Mouse (Mus musculus): Measurements from ENCODE around the gene Fosl1.

The Fosl1 gene

DNA sequence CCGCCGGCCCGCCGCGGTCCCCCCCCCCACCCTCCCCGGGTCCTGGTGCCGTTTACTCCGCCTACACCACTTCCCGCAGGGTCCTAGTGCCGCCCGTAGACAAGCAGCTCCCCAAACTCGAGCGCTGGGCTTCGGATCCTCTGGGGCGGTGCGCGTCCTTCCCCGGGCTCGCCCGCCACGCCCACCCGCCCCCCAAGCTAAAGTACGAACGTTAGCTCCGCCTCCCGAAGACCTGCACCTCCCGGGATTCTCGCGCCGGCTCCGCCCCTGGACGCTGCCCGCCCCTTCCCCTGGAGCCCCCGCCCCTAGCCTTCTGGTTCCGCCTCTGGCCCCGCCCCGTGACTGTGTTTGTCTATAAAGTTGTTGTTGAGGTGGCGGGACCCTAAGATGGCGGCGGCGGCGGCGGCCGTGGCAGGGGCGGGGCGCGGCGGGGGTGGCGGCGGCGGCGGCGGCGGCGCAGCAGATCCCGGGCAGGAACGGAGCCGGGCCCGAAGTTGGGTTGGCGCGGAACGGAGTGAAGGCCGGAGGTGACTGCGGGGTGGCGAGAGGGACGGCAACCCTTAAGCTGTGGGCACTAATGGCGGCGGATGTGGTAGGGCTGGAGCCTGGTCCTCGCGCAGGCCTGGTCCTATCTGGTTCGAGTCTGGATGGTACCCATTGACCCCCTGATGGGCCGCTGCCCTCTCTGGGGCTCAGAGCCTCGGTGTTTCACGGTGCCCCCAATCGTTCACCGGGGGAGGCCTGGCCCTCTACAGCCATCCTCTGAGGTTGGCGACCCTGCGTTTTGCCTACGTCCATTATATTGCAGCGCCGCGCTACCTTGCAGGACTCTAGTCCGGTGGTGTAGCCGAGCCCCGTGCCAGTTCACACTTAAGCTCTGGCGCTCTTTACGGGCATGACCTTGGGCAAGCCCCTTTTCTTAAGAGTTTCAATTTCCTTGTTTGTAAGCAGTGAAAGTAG is 22.3 kb upstream of the Fosl1 start, which contains the start of the genes Drap1 and AI837181:
TSS of gene Drap1 (minus strand) at position 198 of the 960 bp plus-strand sequence.
TSS of gene AI837181 (plus strand) at position 363 of the 960 bp plus-strand sequence.
- peak; percentile 98 for DNase-seq (ENCODE audit: low read depth, low spot score)

DNA sequence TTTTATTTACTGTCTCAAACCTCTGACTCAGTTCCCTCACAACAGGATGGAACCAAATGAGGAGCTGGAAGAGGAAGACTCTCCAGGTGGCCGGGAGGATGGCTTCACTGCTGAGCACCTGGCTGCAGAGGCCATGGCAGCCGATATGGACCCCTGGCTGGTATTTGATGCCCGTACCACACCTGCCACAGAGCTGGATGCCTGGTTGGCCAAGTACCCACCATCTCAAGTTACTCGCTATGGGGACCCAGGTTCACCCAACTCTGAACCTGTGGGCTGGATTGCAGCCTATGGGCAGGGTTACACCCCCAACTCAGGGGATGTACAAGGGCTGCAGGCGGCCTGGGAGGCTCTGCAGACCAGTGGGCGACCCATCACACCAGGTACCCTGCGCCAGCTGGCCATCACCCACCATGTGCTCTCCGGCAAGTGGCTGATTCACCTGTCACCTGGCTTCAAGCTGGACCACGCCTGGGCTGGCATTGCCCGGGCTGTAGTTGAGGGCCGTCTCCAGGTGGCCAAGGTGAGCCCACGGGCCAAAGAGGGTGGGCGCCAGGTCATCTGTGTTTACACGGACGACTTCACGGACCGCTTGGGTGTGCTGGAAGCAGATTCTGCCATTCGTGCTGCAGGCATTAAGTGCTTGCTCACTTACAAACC is 21.3 kb upstream of the Fosl1 start:
- DNase-seq (ENCODE audit: low read depth, low spot score): no peak

DNA sequence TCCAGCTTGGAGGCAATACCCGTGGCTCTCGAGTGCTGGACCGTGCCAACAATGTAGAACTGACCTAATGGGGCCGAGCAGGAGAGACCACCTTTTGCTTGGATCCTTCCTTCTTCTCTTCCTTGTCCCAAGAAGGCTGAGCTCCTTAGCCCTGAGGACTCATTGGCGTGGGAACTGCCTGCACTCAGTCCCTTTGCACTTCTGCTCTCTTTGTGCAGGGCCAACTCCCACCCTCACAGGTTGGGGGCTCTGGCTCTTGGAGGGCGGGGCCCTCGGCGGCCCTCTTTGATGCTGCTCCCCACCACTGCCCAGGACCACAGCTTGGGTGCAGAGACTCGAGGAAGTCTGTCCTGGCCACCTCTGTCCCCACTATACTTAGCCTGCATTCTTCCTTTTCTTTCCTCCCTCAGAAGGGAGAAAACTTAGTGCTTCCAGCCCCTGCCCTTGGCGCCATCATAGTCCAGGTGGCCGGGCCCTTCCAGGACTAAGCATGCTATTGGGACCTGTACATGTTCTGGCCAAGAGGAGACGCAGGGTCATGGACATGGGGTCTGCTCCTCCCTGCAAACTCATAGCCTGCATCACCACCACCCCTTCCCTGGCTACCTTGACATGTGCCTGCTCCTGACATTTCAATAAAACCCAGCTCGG is 20.6 kb upstream of the Fosl1 start:
- DNase-seq (ENCODE audit: low read depth, low spot score): no peak

- DNase-seq (ENCODE audit: low read depth, low spot score): no peak
Measured at GRCm38 (mm10) chr19:5428083-5428482, 19.3 kb upstream of the Fosl1 start.

- no peak for DNase-seq (ENCODE audit: low read depth, low spot score)
Measured at GRCm38 (mm10) chr19:5429219-5429618, 18.1 kb upstream of the Fosl1 start.

DNA sequence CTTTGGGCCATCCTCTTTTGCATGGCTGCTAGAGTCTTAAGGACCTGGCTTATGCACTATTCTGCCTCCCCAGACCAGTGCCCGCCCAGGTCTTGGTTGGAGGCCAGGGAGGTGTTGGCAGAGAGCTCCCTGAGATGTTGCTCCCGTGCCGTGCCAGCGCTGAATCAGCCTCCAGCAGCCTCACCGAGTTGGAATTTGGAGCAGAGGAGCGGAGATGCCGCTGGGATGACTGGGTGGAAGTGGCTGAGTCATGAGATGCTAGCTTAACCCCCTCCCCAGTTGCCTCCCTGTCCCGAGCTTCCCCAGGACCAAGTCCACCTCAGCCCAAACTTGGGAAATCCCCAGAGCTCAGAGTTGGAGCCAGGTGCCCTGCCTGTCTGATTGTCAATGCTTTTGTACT is 17.5 kb upstream of the Fosl1 start:
- no peak for DNase-seq (ENCODE audit: low read depth, low spot score)

DNA sequence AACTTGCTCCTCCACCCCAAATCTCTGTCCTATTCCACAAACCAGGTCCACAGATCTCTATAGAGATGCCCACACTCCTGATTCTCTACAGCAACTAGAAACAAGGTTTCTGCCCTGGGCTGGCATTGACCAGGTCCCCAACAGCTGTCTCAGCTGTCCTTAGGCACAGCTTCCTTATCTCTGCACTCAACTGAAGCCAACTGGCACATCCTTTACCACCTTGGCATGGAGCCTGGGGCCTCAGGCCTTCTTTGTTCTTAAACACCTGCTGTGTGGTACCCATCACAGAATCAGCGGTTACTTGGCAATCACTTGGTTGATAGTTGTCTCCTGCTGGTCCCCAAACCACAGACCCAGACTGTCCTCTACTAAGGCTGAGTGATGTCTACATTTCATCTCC is 16.9 kb upstream of the Fosl1 start:
- no peak for DNase-seq (ENCODE audit: low read depth, low spot score)

- no peak for DNase-seq (ENCODE audit: low read depth, low spot score)
Measured at GRCm38 (mm10) chr19:5431911-5432464, 15.4 kb upstream of the Fosl1 start.

GRCm38 (mm10) chr19:5432992-5433852 is 14.1 kb upstream of the Fosl1 start:
- DNase-seq (ENCODE audit: low read depth, low spot score): no peak

GRCm38 (mm10) chr19:5433951-5434350 is 13.4 kb upstream of the Fosl1 start:
- DNase-seq (ENCODE audit: low read depth, low spot score): no peak

DNA sequence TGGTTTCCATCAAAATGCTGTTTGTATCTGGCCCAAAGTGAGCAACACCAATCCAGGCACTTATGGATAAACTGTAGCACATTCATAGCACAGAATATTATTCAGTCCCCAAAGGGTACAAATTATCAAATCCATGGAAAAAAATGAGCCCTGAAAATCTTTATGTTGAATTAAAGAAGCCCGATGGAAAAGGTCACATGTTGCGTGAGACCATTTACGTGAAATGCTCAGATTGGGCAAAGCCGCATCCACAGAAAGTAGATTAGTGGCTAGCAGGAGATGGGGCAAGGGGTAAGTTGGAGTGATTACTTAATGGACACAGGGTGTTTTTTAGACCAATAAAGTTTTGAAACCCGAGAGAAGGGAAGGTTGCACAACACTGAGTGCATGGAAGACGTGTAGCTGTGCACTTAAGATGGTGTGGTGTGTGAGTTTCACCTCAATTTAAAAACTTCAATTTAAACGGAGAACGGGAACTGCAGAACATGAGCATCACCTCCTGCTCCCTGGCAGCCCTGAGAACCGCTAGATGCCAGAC is 2.9 kb upstream of the Fosl1 start:
- no peak for DNase-seq (ENCODE audit: low read depth, low spot score)

DNA sequence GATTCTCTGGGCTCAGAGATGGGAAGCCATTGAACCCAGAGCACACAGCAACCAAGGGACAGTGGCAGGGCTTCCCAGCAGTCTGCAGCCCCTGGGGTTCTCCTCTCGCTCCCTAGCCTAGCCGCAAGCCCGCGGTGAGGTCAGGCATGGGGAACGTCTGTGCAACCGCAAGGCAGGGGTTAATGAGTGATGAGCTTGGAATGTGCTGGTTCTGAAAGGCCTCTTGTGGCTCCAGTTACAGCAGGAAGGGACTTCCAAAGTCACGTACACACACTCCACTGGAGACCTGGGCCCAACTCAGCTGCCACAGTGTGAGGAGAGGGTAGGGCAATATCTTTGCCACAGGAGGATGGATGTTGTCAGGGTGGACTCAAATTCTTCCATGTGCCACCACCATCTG is 2.4 kb upstream of the Fosl1 start:
- DNase-seq (ENCODE audit: low read depth, low spot score): no peak

- no peak for DNase-seq (ENCODE audit: low read depth, low spot score)
Measured at GRCm38 (mm10) chr19:5445747-5446146, 1.6 kb upstream of the Fosl1 start.

DNA sequence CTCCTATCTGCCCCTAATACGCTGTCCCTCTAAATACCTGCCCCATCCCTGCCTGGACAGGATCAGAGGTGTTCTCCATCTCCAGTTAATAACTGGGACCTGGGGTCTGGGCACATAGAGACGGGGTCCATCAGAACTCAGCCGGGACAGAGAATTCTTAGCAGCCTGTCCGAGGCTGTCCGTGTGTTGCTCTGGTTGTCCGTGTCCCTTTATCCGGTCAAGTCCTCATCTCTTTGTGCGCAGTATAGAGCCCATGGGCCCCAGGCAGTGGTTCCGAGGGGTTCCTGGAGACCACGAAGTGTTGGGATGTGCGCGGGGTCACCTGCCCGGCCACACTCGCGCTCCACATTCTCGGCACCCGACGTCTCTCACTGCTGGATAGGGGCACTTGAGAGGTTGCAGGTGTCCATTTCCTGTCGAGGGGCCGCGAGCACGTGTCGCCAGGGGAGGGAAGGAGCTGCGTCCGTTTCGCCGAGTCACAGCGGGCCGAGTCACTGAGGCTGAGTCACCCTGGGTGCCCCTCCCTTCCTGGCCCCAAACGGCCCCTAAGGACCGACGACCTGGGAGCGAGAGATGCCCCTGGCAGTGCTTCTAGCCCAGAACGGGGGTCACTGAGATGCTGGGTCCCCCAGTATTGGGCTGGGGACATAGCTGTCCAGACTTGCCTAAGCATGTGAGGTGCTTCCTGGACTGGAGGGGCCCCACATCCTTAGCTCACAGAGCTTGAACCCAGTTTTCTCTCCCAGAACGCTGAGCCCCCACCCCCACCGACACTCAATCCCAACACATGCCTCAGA is 1.2 kb downstream of the Fosl1 start:
- no peak for DNase-seq (ENCODE audit: low read depth, low spot score)

DNA sequence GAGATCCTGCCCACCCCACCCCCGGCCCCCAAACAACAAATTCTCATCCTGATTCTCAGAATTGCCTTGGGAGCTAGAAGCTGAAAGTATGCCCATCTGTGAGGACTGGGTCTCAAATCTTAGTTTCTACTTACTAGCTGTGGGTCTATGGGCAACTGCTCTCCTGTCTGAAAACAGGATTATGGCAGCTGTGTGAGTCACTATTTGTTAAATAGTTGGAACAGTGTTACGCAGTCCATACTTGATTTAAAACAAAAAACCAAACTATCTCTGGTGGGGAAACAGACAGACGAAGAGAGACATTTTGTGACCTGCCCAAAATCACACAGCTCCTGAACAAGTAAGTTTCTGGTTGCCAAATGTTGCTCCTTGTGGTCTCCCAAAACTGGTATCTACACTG is 2.3 kb downstream of the Fosl1 start:
- no peak for DNase-seq (ENCODE audit: low read depth, low spot score)

DNA sequence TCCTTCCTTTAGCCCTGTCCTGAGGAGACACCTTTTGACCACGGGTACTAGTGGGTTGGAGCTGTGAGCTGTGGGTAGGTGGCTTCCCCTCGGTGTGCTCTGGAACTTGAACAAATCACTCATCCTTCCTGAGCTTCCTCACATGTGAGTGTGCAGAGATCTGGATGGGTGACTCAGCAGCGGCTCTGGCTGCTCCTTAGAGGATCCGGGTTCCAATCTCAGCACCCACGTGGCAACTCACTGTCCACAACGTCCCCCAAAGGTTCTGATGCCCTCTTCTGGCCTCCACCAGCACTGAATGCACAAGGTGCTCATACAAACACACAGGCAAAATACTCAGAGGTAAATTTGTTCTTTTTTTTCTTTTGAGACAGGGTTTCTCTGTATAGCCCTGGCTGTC is 4.4 kb downstream of the Fosl1 start:
- DNase-seq (ENCODE audit: low read depth, low spot score): no peak

DNA sequence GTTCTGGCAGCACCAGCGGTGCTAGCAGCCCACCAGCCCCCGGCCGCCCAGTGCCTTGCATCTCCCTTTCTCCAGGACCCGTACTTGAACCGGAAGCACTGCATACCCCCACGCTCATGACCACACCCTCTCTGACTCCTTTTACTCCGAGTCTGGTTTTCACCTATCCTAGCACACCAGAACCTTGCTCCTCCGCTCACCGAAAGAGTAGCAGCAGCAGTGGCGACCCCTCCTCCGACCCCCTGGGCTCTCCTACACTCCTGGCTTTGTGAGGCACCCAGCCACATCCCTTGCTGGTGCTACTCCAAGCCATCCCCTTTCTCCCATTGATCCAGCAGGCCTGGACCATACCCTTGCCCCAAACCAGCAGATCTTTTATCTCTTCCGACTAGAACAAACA is 7.7 kb downstream of the Fosl1 start:
- DNase-seq (ENCODE audit: low read depth, low spot score): no peak

GRCm38 (mm10) chr19:5455568-5455967 is 8.2 kb downstream of the Fosl1 start:
- DNase-seq (ENCODE audit: low read depth, low spot score): no peak

DNA sequence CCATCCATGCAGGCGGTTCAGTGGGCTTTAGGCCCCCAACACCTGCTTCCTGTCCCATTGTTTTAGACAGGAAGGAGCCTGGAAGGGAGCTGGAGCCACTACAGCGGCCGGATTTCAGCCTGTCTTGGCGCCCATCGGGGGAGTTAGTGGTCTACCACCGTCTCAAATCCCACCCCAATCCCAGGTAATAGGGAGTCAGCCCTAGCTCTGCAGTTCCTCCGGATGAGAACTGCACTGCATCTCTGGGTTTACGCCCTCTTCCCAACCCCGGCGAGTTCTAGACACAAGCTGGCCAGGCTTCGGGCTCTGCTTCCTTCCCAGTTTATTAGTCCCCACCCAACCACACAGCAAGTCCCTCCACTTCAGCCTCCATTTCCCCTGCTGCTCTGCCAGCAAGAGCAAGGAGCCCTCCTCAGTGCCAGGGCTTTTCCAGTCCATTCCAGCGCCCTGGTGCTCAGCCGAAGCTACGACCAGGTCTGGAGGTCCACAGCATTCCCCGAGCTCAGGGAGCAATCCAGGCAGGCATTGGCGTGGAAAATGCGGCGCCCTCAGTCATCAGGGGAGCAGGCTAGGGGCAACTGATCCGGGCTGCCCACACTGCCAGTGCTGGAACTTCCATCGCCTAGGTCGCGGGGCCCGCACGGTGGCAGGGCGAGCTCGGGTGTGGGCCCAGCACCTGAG is 9.0 kb downstream of the Fosl1 start:
- DNase-seq (ENCODE audit: low read depth, low spot score): no peak

All from skeletal muscle tissue, adult 2 months (tissue).